Mouse (Mus musculus): ENCODE data around the gene Scd1.
A peak's percentile ranks its signal among the peaks of the same experiment; 100 is the strongest.

The Scd1 gene

GRCm38 (mm10) chr19:44363529-44363928 is 44.1 kb downstream of the Scd1 start:
- DNase-seq: peak; percentile 79

- DNase-seq: no peak
Observed at GRCm38 (mm10) chr19:44358700-44359099, 49.0 kb downstream of the Scd1 start.

GRCm38 (mm10) chr19:44351756-44352155 is 55.9 kb downstream of the Scd1 start:
- no peak for DNase-seq

- no peak for DNase-seq
Observed at GRCm38 (mm10) chr19:44349689-44350088, 58.0 kb downstream of the Scd1 start.
